Mouse (Mus musculus) lung, postnatal 10 days (tissue): ENCODE measurements around the gene Fmo2.

Experiments used
- DNase-seq: peaks from one replicate; pipeline ENCODE4 v3.0.0; 2021

Fmo2 gene

GRCm38 (mm10) chr1:162838976-162839375 lies 59.5 kb downstream of the Fmo2 start:
- no peak for DNase-seq

- no peak for DNase-seq
Measured at GRCm38 (mm10) chr1:162834342-162834741, 64.2 kb downstream of the Fmo2 start.

GRCm38 (mm10) chr1:162832574-162832953 lies 66.0 kb downstream of the Fmo2 start:
- no peak for DNase-seq

DNA sequence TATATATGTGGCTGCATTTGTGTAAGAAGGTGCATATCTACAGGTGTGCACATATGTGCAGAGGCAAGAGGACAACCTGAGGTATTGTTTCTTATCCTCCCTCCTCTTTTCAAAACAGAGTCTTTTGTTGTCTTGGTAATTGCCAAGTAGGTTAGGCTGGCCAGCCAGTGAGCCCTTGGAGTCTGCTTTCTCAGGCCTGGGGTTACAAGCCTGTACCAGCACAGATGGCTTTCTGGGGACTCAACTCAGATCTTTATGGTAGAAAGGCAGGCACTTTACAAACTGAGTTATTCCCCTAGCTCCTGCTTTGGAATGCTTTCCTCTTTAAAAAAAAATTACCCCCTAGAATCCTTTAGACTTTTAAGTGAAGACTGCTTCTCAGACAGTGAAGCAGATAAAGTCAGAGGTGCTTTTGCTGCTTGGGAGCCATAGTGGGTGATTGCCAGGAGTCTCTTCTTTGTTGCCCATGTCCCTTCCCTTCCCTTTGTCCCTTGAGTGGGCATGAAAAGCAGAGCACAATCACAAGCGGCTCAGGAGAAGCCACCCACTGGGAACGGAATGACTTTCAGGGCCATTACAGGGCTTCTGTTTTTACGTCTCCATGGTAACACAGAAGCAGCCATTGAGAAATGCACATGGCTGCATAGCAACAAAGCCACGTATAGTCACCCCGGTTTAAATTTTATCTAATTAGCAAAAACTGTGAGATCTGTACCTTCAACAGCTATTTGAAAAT lies 66.5 kb downstream of the Fmo2 start:
- no peak for DNase-seq
